Mouse (Mus musculus): ENCODE measurements around the gene Gm12789. TPM values are rescaled to one million over a fixed set of nuclear protein-coding genes. Genes with fewer than 3 reads are reported as not detected.
"Not testable (repeated sequence)": the region's sequence is repeated elsewhere in the genome, so short reads cannot be mapped to it uniquely, and the experiment has no call there.

Gene Gm12789
- total RNA-seq (2014; fragmentation: Nextera tagmentation) (not detected in 2 replicates), total RNA-seq (2017) (not detected in 2 replicates), polyA plus RNA-seq (2012) (not detected in 2 replicates)

DNA sequence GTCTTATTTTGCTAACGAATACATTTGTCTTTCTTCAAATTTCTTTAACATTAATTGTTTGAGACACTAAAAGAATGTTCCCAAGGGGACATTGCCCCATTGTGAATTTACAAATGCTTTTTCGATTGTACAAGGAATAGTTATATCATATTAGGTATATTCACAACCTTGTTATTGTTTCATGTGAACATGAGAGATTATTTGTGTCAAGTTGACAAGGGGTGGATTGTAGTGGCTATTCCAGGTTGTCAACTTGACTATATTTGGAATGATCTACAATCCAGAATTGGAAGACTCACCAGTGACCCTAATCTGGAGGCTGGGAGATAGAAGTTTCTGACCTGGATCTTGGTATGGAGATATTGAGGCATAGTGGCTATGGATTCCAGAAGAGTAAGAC lies at the start of gene Gm12789:
Gene Gm12789, plus strand, starts transcription at position 301 of the 400 bp plus-strand sequence.
- peaks cover 10% of the 10 kb centered on the region for H3K9me3 ChIP-seq (replicated peaks)
- H3K4me1 ChIP-seq (ENCODE audit: insufficient read depth, low read depth, low read length); ATAC-seq (ENCODE audit: extremely low read depth, insufficient number of reproducible peaks, low FRiP score, poor library complexity, severe bottlenecking); H3K27me3 ChIP-seq (ENCODE audit: insufficient read depth, low read length); H3K4me3 ChIP-seq (ENCODE audit: low read depth, low read length); DNase-seq (ENCODE audit: low spot score); H3K36me3 ChIP-seq (replicated peaks): not testable (repeated sequence)

DNA sequence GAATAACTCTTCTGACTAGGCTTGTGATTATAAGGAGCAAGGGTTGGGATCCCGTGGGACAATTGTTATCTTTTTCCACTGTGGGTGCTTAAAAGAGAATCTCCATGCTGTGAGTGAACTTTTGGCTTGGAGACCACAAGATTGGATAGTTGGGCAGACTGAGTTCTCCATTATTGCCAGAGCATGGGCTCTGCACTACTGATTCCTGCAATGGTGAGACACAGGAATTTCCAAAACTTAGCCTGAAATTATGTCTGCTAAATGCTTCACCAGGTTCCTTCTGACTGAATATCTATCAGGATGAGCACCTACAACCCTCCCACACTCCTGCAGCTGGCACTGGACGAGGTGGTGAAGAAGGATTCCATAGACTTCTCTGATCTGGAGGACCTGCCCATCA lies 46.3 kb upstream of the Gm12789 start, which contains the start of gene Gm12794:
Gene Gm12794, plus strand, starts transcription at position 301 of the 400 bp plus-strand sequence.
- H3K4me1 ChIP-seq (ENCODE audit: insufficient read depth, low read depth, low read length); ATAC-seq (ENCODE audit: extremely low read depth, insufficient number of reproducible peaks, low FRiP score, poor library complexity, severe bottlenecking); DNase-seq (ENCODE audit: low spot score); H3K4me3 ChIP-seq (ENCODE audit: low read depth, low read length); H3K36me3 ChIP-seq (replicated peaks); H3K27me3 ChIP-seq (ENCODE audit: insufficient read depth, low read length); H3K9me3 ChIP-seq (replicated peaks): not testable (repeated sequence)

DNA sequence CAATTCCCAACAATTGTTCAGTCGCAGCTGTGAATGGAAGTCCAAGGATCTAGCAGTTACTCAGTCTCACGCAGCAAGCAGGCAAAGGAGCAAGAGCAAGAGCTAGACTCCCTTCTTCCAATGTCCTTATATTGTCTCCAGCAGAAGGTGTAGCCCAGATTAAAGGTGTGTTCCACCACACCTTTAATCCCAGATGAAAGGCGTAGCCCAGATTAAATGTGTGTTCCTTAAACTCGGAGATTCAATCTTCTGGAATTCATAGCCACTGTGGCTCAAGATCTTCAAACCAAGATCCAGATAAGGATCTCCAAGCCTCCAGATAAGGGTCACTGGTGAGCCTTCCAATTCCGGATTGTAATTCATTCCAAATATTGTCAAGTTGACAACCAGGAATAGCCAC lies 5.5 kb upstream of the Gm12789 start, which contains the start of gene Gm12790:
Gene Gm12790, minus strand, starts transcription at position 101 of the 400 bp plus-strand sequence.
- DNase-seq (ENCODE audit: low spot score); H3K36me3 ChIP-seq (replicated peaks); H3K27me3 ChIP-seq (ENCODE audit: insufficient read depth, low read length); H3K4me1 ChIP-seq (ENCODE audit: insufficient read depth, low read depth, low read length); H3K9me3 ChIP-seq (replicated peaks); H3K4me3 ChIP-seq (ENCODE audit: low read depth, low read length); ATAC-seq (ENCODE audit: extremely low read depth, insufficient number of reproducible peaks, low FRiP score, poor library complexity, severe bottlenecking): not testable (repeated sequence)

DNA sequence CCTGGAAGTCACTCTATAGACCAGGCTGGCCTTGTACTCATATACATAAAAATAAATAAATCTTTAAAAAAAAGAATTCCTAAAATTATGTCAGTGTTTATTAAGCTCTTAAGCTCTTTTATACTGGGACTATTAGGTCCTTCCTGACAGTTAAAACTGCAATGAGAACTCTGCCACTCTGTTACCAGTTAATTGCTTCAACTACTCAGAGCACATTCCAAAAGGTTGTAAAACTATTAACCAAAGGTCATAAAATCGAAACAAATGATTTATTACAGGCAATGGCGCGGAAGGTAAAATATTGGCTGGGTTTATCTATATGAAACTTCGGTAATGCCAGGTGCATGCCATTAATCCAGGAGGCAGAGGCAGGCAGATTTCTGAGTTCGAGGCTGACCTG lies 748 bp upstream of the Gm12789 start:
- Histone ChIP-seq H3K9me3 (replicated peaks) (peaks cover 8% of the 10 kb centered on the region), H3K27me3 (ENCODE audit: insufficient read depth, low read length) (no peaks in the 10 kb centered on the region), H3K36me3 (replicated peaks) (no peaks in the 10 kb centered on the region), H3K4me3 (ENCODE audit: low read depth, low read length) (no peak overlapping the region), H3K4me1 (ENCODE audit: insufficient read depth, low read depth, low read length) (no peaks in the 10 kb centered on the region)
- TF ChIP-seq TAL1 (conservative IDR thresholded peaks at IDR 0.05; ENCODE audit: low read depth, low read length) (no peak), GATA2 (IDR thresholded peaks at IDR 0.05; ENCODE audit: borderline replicate concordance, low read depth, low read length) (no peak), GATA1 (IDR thresholded peaks at IDR 0.05; ENCODE audit: borderline replicate concordance, low read length) (no peak), CTCF (IDR thresholded peaks at IDR 0.05; ENCODE audit: low read depth, low read length) (no peak), POLR2AphosphoS5 (IDR thresholded peaks at IDR 0.05; ENCODE audit: insufficient replicate concordance, low read depth, low read length) (no peak)
- no peak for ATAC-seq (ENCODE audit: extremely low read depth, insufficient number of reproducible peaks, low FRiP score, poor library complexity, severe bottlenecking)
- DNase-seq (ENCODE audit: low spot score), result no peak

DNA sequence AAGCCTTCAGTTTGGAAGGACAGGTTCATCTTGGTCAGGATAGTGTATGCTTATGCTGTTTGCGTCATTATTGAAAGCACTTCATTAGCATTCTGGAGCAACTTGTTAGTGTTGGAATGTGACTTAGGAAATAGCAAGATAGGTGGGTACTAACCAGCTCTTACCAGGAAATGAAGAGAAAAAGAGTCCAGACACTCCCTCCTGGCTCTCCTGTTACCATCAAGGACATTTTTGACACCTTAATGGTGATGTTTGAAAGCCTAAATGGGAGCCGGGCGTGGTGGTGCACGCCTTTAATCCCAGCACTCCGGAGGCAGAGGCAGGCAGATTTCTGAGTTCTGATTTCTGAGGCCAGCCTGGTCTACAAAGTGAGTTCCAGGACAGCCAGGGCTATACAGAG lies 11.0 kb downstream of the Gm12789 start:
- Histone ChIP-seq H3K36me3 (replicated peaks) (no peaks in the 10 kb centered on the region), H3K27me3 (ENCODE audit: insufficient read depth, low read length) (no peaks in the 10 kb centered on the region), H3K4me1 (ENCODE audit: insufficient read depth, low read depth, low read length) (no peaks in the 10 kb centered on the region), H3K9me3 (replicated peaks) (peaks cover 12% of the 10 kb centered on the region), H3K4me3 (ENCODE audit: low read depth, low read length) (no peak overlapping the region)
- TF ChIP-seq POLR2AphosphoS5 (IDR thresholded peaks at IDR 0.05; ENCODE audit: insufficient replicate concordance, low read depth, low read length) (no peak), GATA1 (IDR thresholded peaks at IDR 0.05; ENCODE audit: borderline replicate concordance, low read length) (no peak), GATA2 (IDR thresholded peaks at IDR 0.05; ENCODE audit: borderline replicate concordance, low read depth, low read length) (no peak), CTCF (IDR thresholded peaks at IDR 0.05; ENCODE audit: low read depth, low read length) (no peak)
- no peak for ATAC-seq (ENCODE audit: extremely low read depth, insufficient number of reproducible peaks, low FRiP score, poor library complexity, severe bottlenecking)
- DNase-seq (ENCODE audit: low spot score), result no peak

DNA sequence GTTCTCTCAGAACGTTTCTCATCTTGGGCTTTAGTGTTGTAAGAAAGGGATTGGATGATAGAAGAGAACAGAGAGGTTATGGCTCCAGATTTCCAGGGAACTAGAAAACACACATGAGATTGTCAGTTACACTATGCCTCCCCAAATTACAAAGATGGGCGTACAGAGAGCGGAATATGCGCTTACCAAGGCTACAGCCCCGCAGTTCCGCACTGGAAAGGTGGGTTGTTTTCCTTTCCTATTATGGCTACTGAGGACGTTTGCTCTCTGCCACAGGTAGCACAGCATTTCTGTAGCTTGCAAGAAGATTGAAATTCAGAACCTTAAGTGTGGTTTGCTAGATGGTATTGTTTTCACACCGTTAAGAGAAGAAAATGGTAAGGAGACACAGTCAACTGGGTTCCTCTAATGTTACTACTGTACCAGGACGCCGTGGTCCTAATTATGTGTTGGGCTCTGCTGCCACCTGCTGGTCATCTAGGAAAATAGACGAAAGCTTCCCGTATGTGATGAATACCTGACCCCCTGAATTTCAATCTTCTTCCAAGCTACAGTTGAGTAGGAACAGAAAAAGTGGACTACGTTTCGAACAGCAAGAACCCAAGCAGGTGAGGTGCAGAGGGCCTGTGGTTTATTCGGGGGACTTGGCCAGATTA lies 12.0 kb downstream of the Gm12789 start:
- peak; percentile 40 for ATAC-seq (ENCODE audit: extremely low read depth, insufficient number of reproducible peaks, low FRiP score, poor library complexity, severe bottlenecking)
- no peaks in the 10 kb centered on the region for H3K36me3 ChIP-seq (replicated peaks)
- TF ChIP-seq POLR2AphosphoS5 (IDR thresholded peaks at IDR 0.05; ENCODE audit: insufficient replicate concordance, low read depth, low read length), result no peak
- TF ChIP-seq CTCF (IDR thresholded peaks at IDR 0.05; ENCODE audit: low read depth, low read length), result 0 out of 2 replicates have a peak, but pooled peaks have one; percentile 9
- TF ChIP-seq GATA1 (IDR thresholded peaks at IDR 0.05; ENCODE audit: borderline replicate concordance, low read length), result no peak
- no peak for TF ChIP-seq GATA2 (IDR thresholded peaks at IDR 0.05; ENCODE audit: borderline replicate concordance, low read depth, low read length)
- H3K27me3 ChIP-seq (ENCODE audit: insufficient read depth, low read length), result no peaks in the 10 kb centered on the region
- no peak overlapping the region for H3K4me3 ChIP-seq (ENCODE audit: low read depth, low read length)
- no peaks in the 10 kb centered on the region for H3K4me1 ChIP-seq (ENCODE audit: insufficient read depth, low read depth, low read length)
- peak; percentile 14 for DNase-seq (ENCODE audit: low spot score)
- H3K9me3 ChIP-seq (replicated peaks), result peaks cover 4% of the 10 kb centered on the region

DNA sequence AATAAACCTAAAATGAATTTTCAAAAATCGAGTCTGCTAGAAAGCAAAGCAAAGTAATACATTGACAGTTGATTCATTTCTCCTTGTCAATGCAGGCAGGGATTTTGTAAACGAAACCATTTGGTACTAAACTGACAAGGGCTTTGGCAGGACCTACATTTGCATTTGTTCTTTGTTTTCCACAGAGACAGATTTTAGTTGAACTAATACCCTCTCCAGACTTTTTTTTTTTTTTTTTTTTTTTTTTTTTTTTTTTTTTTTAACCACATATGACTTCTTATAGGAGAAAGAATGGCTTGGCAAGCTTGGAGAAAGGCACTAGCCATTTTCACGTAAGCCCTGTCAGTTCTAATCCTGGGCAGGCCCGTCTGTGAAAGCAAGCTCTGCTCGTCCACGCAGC lies 40.2 kb downstream of the Gm12789 start:
- H3K27me3 ChIP-seq (ENCODE audit: insufficient read depth, low read length), result no peaks in the 10 kb centered on the region
- DNase-seq (ENCODE audit: low spot score) (no peak), ATAC-seq (ENCODE audit: extremely low read depth, insufficient number of reproducible peaks, low FRiP score, poor library complexity, severe bottlenecking) (no peak)
- H3K4me1 ChIP-seq (ENCODE audit: insufficient read depth, low read depth, low read length), result no peaks in the 10 kb centered on the region
- no peaks in the 10 kb centered on the region for H3K36me3 ChIP-seq (replicated peaks)
- no peak overlapping the region for H3K4me3 ChIP-seq (ENCODE audit: low read depth, low read length)
- no peak for TF ChIP-seq POLR2AphosphoS5 (IDR thresholded peaks at IDR 0.05; ENCODE audit: insufficient replicate concordance, low read depth, low read length)
- no peak for TF ChIP-seq TAL1 (conservative IDR thresholded peaks at IDR 0.05; ENCODE audit: low read depth, low read length)
- no peak for TF ChIP-seq GATA1 (IDR thresholded peaks at IDR 0.05; ENCODE audit: borderline replicate concordance, low read length)
- TF ChIP-seq GATA2 (IDR thresholded peaks at IDR 0.05; ENCODE audit: borderline replicate concordance, low read depth, low read length), result no peak
- TF ChIP-seq CTCF (IDR thresholded peaks at IDR 0.05; ENCODE audit: low read depth, low read length), result no peak
- H3K9me3 ChIP-seq (replicated peaks), result peaks cover 3% of the 10 kb centered on the region; the same call in 1 of the 2 replicates

Other genes starting within 250 kb of the Gm12789 start
- not detected in 2 replicates for gene B020004J07Rik, start 142.6 kb upstream of the Gm12789 start, total RNA-seq (2014; fragmentation: Nextera tagmentation)
- gene B020004J07Rik, start 142.6 kb upstream of the Gm12789 start, total RNA-seq (2017), result 0.17 TPM in 1 of 2 replicates, not detected in the other
- gene B020004J07Rik, start 142.6 kb upstream of the Gm12789 start, polyA plus RNA-seq (2012), result not detected in 2 replicates
- not detected in 2 replicates for gene C130073F10Rik, start 92.8 kb upstream of the Gm12789 start, total RNA-seq (2014; fragmentation: Nextera tagmentation)
- gene C130073F10Rik, start 92.8 kb upstream of the Gm12789 start, total RNA-seq (2017), result 0.16 TPM in 1 of 2 replicates, not detected in the other
- gene C130073F10Rik, start 92.8 kb upstream of the Gm12789 start, polyA plus RNA-seq (2012), result not detected in 2 replicates
- not detected in 2 replicates for gene Gm12800, start 77.5 kb upstream of the Gm12789 start, total RNA-seq (2014; fragmentation: Nextera tagmentation)
- not detected in 2 replicates for gene Gm12800, start 77.5 kb upstream of the Gm12789 start, total RNA-seq (2017)
- gene Gm12800, start 77.5 kb upstream of the Gm12789 start, polyA plus RNA-seq (2012), result not detected in 2 replicates
- gene Gm12794, start 46.2 kb upstream of the Gm12789 start, total RNA-seq (2014; fragmentation: Nextera tagmentation), result not detected in 2 replicates
- not detected in 2 replicates for gene Gm12794, start 46.2 kb upstream of the Gm12789 start, total RNA-seq (2017)
- not detected in 2 replicates for gene Gm12794, start 46.2 kb upstream of the Gm12789 start, polyA plus RNA-seq (2012)
- gene Gm12790, start 5.6 kb upstream of the Gm12789 start, total RNA-seq (2014; fragmentation: Nextera tagmentation), result not detected in 2 replicates
- gene Gm12790, start 5.6 kb upstream of the Gm12789 start, total RNA-seq (2017), result not detected in 2 replicates
- not detected in 2 replicates for gene Gm12790, start 5.6 kb upstream of the Gm12789 start, polyA plus RNA-seq (2012)
- gene Pde4b, start 100.9 kb downstream of the Gm12789 start, total RNA-seq (2014; fragmentation: Nextera tagmentation), result not detected in 2 replicates
- 0.12 and 0.27 TPM in 2 replicates for gene Pde4b, start 100.9 kb downstream of the Gm12789 start, total RNA-seq (2017)
- gene Pde4b, start 100.9 kb downstream of the Gm12789 start, polyA plus RNA-seq (2012), result not detected in 2 replicates